Mouse (Mus musculus) megakaryocyte, embryonic 14.5 days (primary cell): ENCODE results near the gene Cdrt4. TPM values are rescaled to one million over a fixed set of nuclear protein-coding genes. Genes with fewer than 3 reads are reported as not detected.

Source experiments
- H3K27me3 ChIP-seq: replicated peaks from 2 replicates; pipeline ENCODE3; 2012; ENCODE audit warnings: inconsistent platforms
- H3K36me3 ChIP-seq: replicated peaks from 2 replicates; pipeline ENCODE3; 2012; ENCODE audit warnings: low read length, inconsistent platforms, mixed read lengths
- H3K4me1 ChIP-seq: 2 replicates; pipeline ENCODE4 v1.6.1; 2012; ENCODE audit warnings: inconsistent platforms
- H3K4me3 ChIP-seq: replicated peaks from 2 replicates; pipeline ENCODE3; 2012; ENCODE audit warnings: moderate library complexity, mild to moderate bottlenecking, inconsistent platforms
- H3K9me3 ChIP-seq: 2 replicates; pipeline ENCODE4 v1.6.1; 2012; ENCODE audit warnings: inconsistent platforms
- FLI1 ChIP-seq: IDR thresholded peaks from 2 replicates; pipeline ENCODE4 v1.6.1; 2012; ENCODE audit warnings: low read length, inconsistent platforms, mixed read lengths
- GATA1 ChIP-seq: IDR thresholded peaks from 3 replicates; pipeline ENCODE4 v1.6.1; 2012; ENCODE audit warnings: mixed read lengths, low read length, inconsistent platforms, borderline replicate concordance
- polyA plus RNA-seq: library from polyadenylated mRNA; stranded (reverse); fragments of >175 nt; gene quantifications from 2 replicates; pipeline ENCODE4 v1.2.3, GENCODE M21; 2012; ENCODE audit warnings: low replicate concordance; ENCODE audit not compliant: insufficient read depth

The Cdrt4 gene
- polyA plus RNA-seq, 1 experiment = not detected

DNA sequence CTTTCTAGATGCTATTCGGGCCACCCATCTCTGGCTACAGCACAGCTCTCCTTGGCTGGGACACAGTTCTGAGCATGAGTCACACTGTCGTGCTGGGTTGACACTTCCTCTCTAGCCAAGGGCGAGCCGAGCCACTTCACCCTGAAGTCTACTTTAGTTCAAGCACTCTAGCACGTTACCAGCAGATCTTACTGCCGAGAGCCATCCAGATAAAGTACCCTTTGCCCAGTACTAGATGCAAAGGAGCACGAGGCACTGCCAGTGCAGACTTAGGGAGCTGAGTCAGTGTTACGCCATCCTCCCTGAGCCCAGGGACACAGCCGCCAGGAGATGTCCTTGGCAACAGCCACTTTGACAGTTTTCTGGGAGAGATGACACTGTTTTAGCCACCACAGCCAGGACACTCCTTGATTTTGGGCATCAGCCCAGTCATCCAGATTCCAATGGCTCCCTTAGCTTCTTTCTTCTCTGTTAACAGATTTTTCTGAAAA lies 75.7 kb downstream of the Cdrt4 start:
- TF ChIP-seq GATA1 (no peak), FLI1 (no peak)
- Histone ChIP-seq H3K4me3 (peak overlapping the region; percentile 26), H3K9me3 (no peaks in the 10 kb centered on the region), H3K36me3 (no peaks in the 10 kb centered on the region), H3K4me1 (no peaks in the 10 kb centered on the region), H3K27me3 (peaks cover 13% of the 10 kb centered on the region)

DNA sequence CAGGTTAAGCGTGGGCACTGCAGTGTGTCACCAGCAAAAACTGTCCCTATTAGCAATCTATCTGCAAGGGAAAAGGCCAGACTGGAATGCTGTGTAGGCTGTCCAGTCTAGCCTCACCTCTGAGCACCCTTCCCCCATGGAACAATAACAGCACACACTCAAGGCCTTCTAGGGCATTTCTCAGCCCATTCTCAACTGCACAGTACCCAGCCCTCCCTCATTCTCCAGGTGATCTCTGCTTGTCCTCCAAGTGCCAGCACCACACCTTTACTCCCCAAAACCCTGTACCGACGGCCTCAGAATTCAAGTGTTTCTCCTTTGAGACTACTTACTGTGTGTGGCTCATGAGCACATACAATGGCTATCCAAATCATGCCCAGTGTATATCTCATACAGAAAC lies 77.1 kb downstream of the Cdrt4 start:
- H3K4me3 ChIP-seq = no peak overlapping the region
- H3K9me3 ChIP-seq = no peaks in the 10 kb centered on the region
- no peaks in the 10 kb centered on the region for H3K36me3 ChIP-seq
- TF ChIP-seq FLI1 = no peak
- no peak for TF ChIP-seq GATA1
- no peaks in the 10 kb centered on the region for H3K4me1 ChIP-seq
- peaks cover 13% of the 10 kb centered on the region for H3K27me3 ChIP-seq

DNA sequence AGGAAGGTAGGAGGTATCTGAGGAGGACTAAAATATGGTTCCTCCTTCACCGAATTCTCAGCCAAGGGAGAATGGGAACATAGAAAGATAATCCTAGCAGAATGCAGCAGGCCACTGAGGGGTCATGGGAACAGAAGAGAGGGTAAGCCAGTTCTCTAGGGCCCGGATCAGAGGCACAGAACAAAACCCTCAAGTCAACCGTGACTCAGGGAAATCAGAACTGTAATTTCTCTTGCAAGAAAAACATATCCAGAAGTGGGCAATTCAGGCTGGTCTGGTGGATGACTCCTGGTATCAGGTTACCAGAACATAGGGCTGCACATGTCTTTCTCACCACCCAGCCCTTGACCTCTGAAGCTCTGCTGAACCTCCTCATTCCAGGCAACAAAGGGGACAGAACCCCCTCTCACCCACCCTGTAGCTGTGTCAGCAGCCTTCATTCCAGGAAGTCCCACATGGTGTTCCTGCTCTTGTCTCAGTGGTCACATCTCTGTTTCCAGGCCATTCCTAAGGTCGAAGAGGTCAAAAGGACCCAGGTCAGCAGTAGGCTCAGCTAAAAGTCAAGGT lies 78.2 kb downstream of the Cdrt4 start:
- no peaks in the 10 kb centered on the region for H3K4me1 ChIP-seq
- no peaks in the 10 kb centered on the region for H3K36me3 ChIP-seq
- H3K27me3 ChIP-seq = peaks cover 11% of the 10 kb centered on the region
- H3K9me3 ChIP-seq = no peaks in the 10 kb centered on the region
- H3K4me3 ChIP-seq = no peak overlapping the region
- TF ChIP-seq GATA1 = no peak
- no peak for TF ChIP-seq FLI1

DNA sequence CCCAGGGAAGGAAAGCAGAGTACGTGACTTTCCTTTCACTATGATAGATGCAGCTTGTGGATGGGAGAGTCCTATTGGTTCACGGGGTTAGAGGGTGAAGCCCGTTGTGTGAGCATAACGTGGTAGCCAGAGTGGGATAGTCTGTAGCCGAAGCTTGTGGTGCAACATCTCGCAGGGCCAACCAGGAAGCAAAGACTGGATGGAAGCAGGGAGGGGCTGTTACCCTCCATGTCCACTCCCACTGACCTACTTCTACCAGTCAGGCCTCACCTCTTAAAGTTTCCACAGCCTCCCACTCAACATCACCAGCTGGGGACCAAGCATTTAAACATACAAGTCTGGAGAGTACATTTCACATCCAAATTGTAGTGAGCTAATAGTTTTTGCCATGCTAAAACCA lies 78.7 kb downstream of the Cdrt4 start:
- no peak overlapping the region for H3K4me3 ChIP-seq
- TF ChIP-seq FLI1 = no peak
- no peak for TF ChIP-seq GATA1
- H3K27me3 ChIP-seq = peaks cover 11% of the 10 kb centered on the region
- H3K4me1 ChIP-seq = no peaks in the 10 kb centered on the region
- no peaks in the 10 kb centered on the region for H3K36me3 ChIP-seq
- no peaks in the 10 kb centered on the region for H3K9me3 ChIP-seq

DNA sequence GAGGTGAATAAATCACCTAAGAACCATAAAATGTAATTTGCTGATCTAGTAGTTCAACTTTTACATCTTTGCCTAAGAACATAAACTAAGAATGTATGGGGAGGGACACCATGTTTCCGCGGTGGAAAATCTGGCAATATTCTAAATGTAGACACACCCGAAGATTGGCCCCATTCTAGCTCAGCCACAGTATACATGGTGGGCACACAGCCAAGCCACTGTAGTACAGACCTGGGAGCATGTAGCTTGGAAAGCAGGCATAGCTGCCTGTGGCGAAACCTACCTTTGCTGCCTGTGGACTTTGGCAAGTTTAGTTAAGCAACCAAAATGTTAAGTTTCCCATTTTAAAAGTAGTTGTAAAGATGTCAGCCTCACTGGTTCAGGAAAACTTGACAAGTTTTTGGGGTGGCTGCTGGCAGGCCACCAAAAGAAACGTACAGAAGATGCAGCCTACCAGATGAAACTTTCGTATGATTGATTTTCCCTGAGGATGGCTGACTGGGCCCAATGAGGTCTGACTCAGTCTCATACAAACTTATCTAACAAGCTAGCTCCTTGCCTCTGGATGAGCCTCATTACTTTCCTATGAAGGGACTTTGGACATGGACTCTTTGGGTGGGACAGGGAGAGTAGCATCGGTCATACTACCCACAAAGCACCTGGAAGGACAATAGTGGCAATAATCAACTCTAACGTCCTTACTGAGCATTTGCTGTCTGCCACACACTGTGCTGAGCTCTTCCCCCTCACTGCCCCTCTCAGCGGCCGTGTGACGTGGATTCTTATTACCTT lies 84.6 kb downstream of the Cdrt4 start:
- Histone ChIP-seq H3K27me3 (peaks cover 4% of the 10 kb centered on the region), H3K36me3 (no peaks in the 10 kb centered on the region)

DNA sequence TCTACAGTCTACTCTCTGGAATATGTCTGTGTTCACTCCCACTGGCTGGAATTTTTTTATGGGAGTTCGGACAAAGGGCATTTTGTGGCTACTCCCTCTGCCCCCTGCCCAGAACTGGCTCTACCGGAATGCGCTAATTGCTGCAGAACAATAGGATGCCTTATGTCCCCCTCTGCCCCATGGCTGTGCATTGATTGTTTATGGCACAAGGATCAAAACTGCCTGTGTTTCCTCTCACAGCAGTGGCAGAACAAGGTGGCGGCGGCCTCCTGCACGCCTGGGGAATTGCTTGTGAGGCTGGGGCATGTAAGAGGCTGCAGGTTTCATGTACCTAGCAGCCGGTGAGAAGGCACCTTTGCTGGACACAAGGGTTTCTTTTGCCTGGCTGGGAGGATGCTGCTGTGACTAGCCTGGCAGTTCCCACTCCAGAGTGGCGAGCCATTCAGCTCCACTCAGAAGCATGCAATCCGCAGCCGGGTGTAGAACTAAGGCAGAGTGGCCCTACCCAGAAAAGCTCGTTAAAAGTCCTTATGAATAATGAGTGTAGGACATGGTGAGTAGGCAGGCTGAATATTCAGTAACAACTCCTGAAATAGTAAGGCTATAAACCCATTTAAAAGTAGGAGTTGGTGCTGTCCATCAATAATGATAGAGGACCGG lies 89.1 kb downstream of the Cdrt4 start:
- Histone ChIP-seq H3K27me3 (peaks cover 4% of the 10 kb centered on the region), H3K36me3 (no peaks in the 10 kb centered on the region), H3K9me3 (no peaks in the 10 kb centered on the region), H3K4me1 (no peaks in the 10 kb centered on the region), H3K4me3 (no peak overlapping the region)
- no peak for TF ChIP-seq GATA1
- TF ChIP-seq FLI1 = no peak

More for the DNA sequence above, 84.6 kb downstream of the Cdrt4 start:
- H3K4me3 ChIP-seq = no peak overlapping the region
- TF ChIP-seq GATA1 (no peak), FLI1 (no peak)
- H3K4me1 ChIP-seq = no peaks in the 10 kb centered on the region
- no peaks in the 10 kb centered on the region for H3K9me3 ChIP-seq

Other genes starting within 250 kb of the Cdrt4 start
- gene Zfp287, start 219.3 kb upstream of the Cdrt4 start, polyA plus RNA-seq = 0.16 TPM in 1 of 2 replicates, not detected in the other
- not detected in 2 replicates for gene Gm10428, start 198.1 kb upstream of the Cdrt4 start, polyA plus RNA-seq
- gene Zfp286, start 161.7 kb upstream of the Cdrt4 start, polyA plus RNA-seq = 0.89 TPM in 1 of 2 replicates, not detected in the other
- 0.47 and 3.6 TPM in 2 replicates for gene Trim16, start 131.0 kb upstream of the Cdrt4 start, polyA plus RNA-seq
- gene Fbxw10, start 104.1 kb upstream of the Cdrt4 start, polyA plus RNA-seq = 0.36 TPM in 1 of 2 replicates, not detected in the other
- gene Tvp23b, start 71.7 kb upstream of the Cdrt4 start, polyA plus RNA-seq = 2.0 TPM in 1 of 2 replicates, not detected in the other
- gene Tekt3, start 110.5 kb downstream of the Cdrt4 start, polyA plus RNA-seq = not detected in 2 replicates
- gene Pmp22, start 177.8 kb downstream of the Cdrt4 start, polyA plus RNA-seq = 9.8 and 32.4 TPM in 2 replicates